Mouse (Mus musculus): Measurements from ENCODE around the gene Chst15. TPM values are rescaled to one million over a fixed set of nuclear protein-coding genes. Genes with fewer than 3 reads are reported as not detected.

The Chst15 gene
- polyA plus RNA-seq, 1 experiment from 2014 or later, result 2.4 TPM

Other genes starting within 250 kb of the Chst15 start
- gene Cpxm2, start 162.5 kb downstream of the Chst15 start, polyA plus RNA-seq (2014; fragmentation: Nextera tagmentation; extraction: Ambion mirVana), result 0.10 TPM in 1 of 2 replicates, not detected in the other